Mouse (Mus musculus) hindbrain, postnatal 0 days (tissue): ENCODE results near the gene Hacd3. TPM values are rescaled to one million over a fixed set of nuclear protein-coding genes. Genes with fewer than 3 reads are reported as not detected.

ENCODE experiments used
- ATAC-seq: fragments of 200-750 bp; cut with Nextera tagmentation; 2 replicates; pipeline ENCODE4 v1.8.0; 2017; ENCODE audit warnings: mild to moderate bottlenecking, moderate TSS enrichment, moderate library complexity
- DNase-seq: peaks from one replicate; pipeline ENCODE4 v3.0.0-alpha.2; 2015; ENCODE audit warnings: low spot score
- H3K27ac ChIP-seq: fragments of 300-500 bp; sonication (generic); 2 replicates; pipeline ENCODE4 v1.5.1; 2014; ENCODE audit warnings: mild to moderate bottlenecking
- H3K27me3 ChIP-seq: fragments of 300-500 bp; sonication (generic); 2 replicates; pipeline ENCODE4 v1.6.1; 2014; ENCODE audit warnings: low read length, mixed read lengths; ENCODE audit not compliant: insufficient read depth
- H3K36me3 ChIP-seq: fragments of 300-500 bp; sonication (generic); 2 replicates; pipeline ENCODE4 v1.6.1; 2014; ENCODE audit warnings: low read length, mixed read lengths; ENCODE audit not compliant: insufficient read depth
- H3K4me1 ChIP-seq: fragments of 300-500 bp; sonication (generic); 2 replicates; pipeline ENCODE4 v1.6.1; 2014; ENCODE audit warnings: antibody characterized with exemption, low read length, mixed read lengths; ENCODE audit not compliant: insufficient read depth
- H3K4me2 ChIP-seq: fragments of 300-500 bp; sonication (generic); 2 replicates; pipeline ENCODE4 v1.6.1; 2014; ENCODE audit warnings: low read depth, mild to moderate bottlenecking, low read length, moderate library complexity, mixed read lengths
- H3K4me3 ChIP-seq: fragments of 300-500 bp; sonication (generic); 2 replicates; pipeline ENCODE4 v1.5.1; 2014; ENCODE audit warnings: low read length
- H3K9ac ChIP-seq: fragments of 300-500 bp; sonication (generic); replicated peaks from 2 replicates; pipeline ENCODE4 v1.6.1; 2014; ENCODE audit warnings: mild to moderate bottlenecking, low read length, moderate library complexity, mixed read lengths
- H3K9me3 ChIP-seq: fragments of 300-500 bp; sonication (generic); 2 replicates; pipeline ENCODE4 v1.6.1; 2016; ENCODE audit warnings: low read length, mixed read lengths
- CTCF ChIP-seq: IDR thresholded peaks from 2 replicates; pipeline ENCODE4 v1.5.1; 2016; ENCODE audit warnings: antibody characterized with exemption, control low read depth, low read depth
- whole genome bisulfite sequencing: fragments of 180-500 bp; shearing (Covaris S2); extraction: QIAGEN DNeasy Blood & Tissue Kit; methylation state at CpG from one replicate; pipeline ENCODE4 v1.1.7; 2014; 5-methylcytosine and 5-hydroxymethylcytosine counted together
- microRNA-seq, 2 experiments: library from miRNA; unstranded; fragments of <30 nt; microRNA quantifications; one replicate each; pipeline ENCODE4; 2016
- polyA plus RNA-seq: library from polyadenylated mRNA; unstranded; fragments of >200 nt; fragmentation: Nextera tagmentation; extraction: Ambion mirVana; gene quantifications from 2 replicates; pipeline ENCODE4 v1.2.1, GENCODE M21; 2015
- total RNA-seq: library from RNA; depleted of rRNA; stranded (reverse); fragments of >200 nt; gene quantifications from 2 replicates; pipeline ENCODE4 v1.2.3, GENCODE M21; 2014; rRNA removed

Gene Hacd3
- total and polyA plus RNA-seq, 2 experiments from 2014 or later = 193 to 204 TPM

- ATAC-seq (no peak), DNase-seq (no peak)
- no peaks in the 10 kb centered on the region for H3K9me3 ChIP-seq
- H3K9ac ChIP-seq = no peak overlapping the region
- no peak for TF ChIP-seq CTCF
- no peaks in the 10 kb centered on the region for H3K36me3 ChIP-seq
- no peak overlapping the region for H3K4me2 ChIP-seq
- no peaks in the 10 kb centered on the region for H3K4me1 ChIP-seq
- 52% methylated on average over 4 of the region's 4 CpGs for WGBS
- no peaks in the 10 kb centered on the region for H3K27me3 ChIP-seq
- H3K4me3 ChIP-seq = no peak overlapping the region
- H3K27ac ChIP-seq = no peak overlapping the region
These were observed 82.2 kb downstream of the Hacd3 start for GRCm38 (mm10) chr9:64939281-64939680.

- Histone ChIP-seq H3K27me3 (no peaks in the 10 kb centered on the region), H3K27ac (no peak overlapping the region), H3K36me3 (no peaks in the 10 kb centered on the region), H3K4me1 (no peaks in the 10 kb centered on the region), H3K9me3 (no peaks in the 10 kb centered on the region), H3K4me3 (no peak overlapping the region), H3K9ac (no peak overlapping the region), H3K4me2 (no peak overlapping the region)
- DNase-seq (no peak), ATAC-seq (no peak)
- TF ChIP-seq CTCF = no peak
- WGBS = 77% methylated on average over 5 of the region's 5 CpGs
These were observed 83.0 kb downstream of the Hacd3 start for GRCm38 (mm10) chr9:64938535-64938934.

GRCm38 (mm10) chr9:64937491-64937890 is 84.0 kb downstream of the Hacd3 start:
- no peak overlapping the region for H3K4me2 ChIP-seq
- WGBS = 55% methylated on average over 5 of the region's 5 CpGs
- no peak for ATAC-seq

More at GRCm38 (mm10) chr9:64937491-64937890, 84.0 kb downstream of the Hacd3 start:
- Histone ChIP-seq H3K9ac (no peak overlapping the region), H3K36me3 (no peaks in the 10 kb centered on the region), H3K4me3 (no peak overlapping the region), H3K9me3 (no peaks in the 10 kb centered on the region), H3K4me1 (no peaks in the 10 kb centered on the region), H3K27ac (no peak overlapping the region), H3K27me3 (no peaks in the 10 kb centered on the region)
- DNase-seq = no peak
- no peak for TF ChIP-seq CTCF

Small RNAs within 50 kb of the gene (microRNA-seq; reads per million reads assigned to microRNA genes)
- 0 reads per million in 2 experiments for gene Gm25640

Other genes with a start within 250 kb of the Hacd3 start
- 15.4 and 17.6 TPM in 2 replicates for gene Dennd4a, start 210.4 kb downstream of the Hacd3 start, total RNA-seq
- 7.0 and 8.8 TPM in 2 replicates for gene Dennd4a, start 210.4 kb downstream of the Hacd3 start, polyA plus RNA-seq
- gene Slc24a1, start 70.1 kb downstream of the Hacd3 start, total RNA-seq = 0.31 TPM in 1 of 2 replicates, not detected in the other
- gene Slc24a1, start 70.1 kb downstream of the Hacd3 start, polyA plus RNA-seq = 0.03 and 0.06 TPM in 2 replicates
- 28.8 and 30.6 TPM in 2 replicates for gene Ints14, start 60.8 kb downstream of the Hacd3 start, total RNA-seq
- gene Ints14, start 60.8 kb downstream of the Hacd3 start, polyA plus RNA-seq = 30.0 and 30.4 TPM in 2 replicates
- 77.2 and 84.1 TPM in 2 replicates for gene Dpp8, start 10.7 kb upstream of the Hacd3 start, total RNA-seq
- gene Dpp8, start 10.7 kb upstream of the Hacd3 start, polyA plus RNA-seq = 26.9 and 27.7 TPM in 2 replicates
- gene Igdcc4, start 79.8 kb upstream of the Hacd3 start, total RNA-seq = 51.1 and 56.8 TPM in 2 replicates
- gene Igdcc4, start 79.8 kb upstream of the Hacd3 start, polyA plus RNA-seq = 12.2 and 13.2 TPM in 2 replicates
- gene Igdcc3, start 119.5 kb upstream of the Hacd3 start, total RNA-seq = 2.3 and 6.3 TPM in 2 replicates
- gene Igdcc3, start 119.5 kb upstream of the Hacd3 start, polyA plus RNA-seq = 5.2 and 6.2 TPM in 2 replicates
- 2.6 and 6.7 TPM in 2 replicates for gene Parp16, start 173.7 kb upstream of the Hacd3 start, total RNA-seq
- gene Parp16, start 173.7 kb upstream of the Hacd3 start, polyA plus RNA-seq = 5.9 and 6.3 TPM in 2 replicates
- 0.16 and 0.29 TPM in 2 replicates for gene Cilp, start 243.5 kb upstream of the Hacd3 start, total RNA-seq
- 0.29 and 0.37 TPM in 2 replicates for gene Cilp, start 243.5 kb upstream of the Hacd3 start, polyA plus RNA-seq